Mouse (Mus musculus): ENCODE measurements around the gene Mical1. TPM values are rescaled to one million over a fixed set of nuclear protein-coding genes. Genes with fewer than 3 reads are reported as not detected.

The Mical1 gene
- 34.2 and 44.8 TPM in 2 replicates for polyA plus RNA-seq (2012; rRNA removed)

GRCm38 (mm10) chr10:41476171-41477017, at the start of gene Mical1:
Gene Mical1, plus strand, starts transcription at chr10:41476314.
- DNase-seq (ENCODE audit: low read depth) = peak; percentile 79
- TF ChIP-seq POLR2A (IDR thresholded peaks at IDR 0.05; ENCODE audit: borderline replicate concordance, extremely low read depth, insufficient read depth, insufficient read length, poor library complexity, severe bottlenecking) = no peak
- no peak for TF ChIP-seq CTCF (IDR thresholded peaks at IDR 0.05; ENCODE audit: borderline replicate concordance, extremely low read depth, insufficient read depth, insufficient read length)

- TF ChIP-seq POLR2A (IDR thresholded peaks at IDR 0.05; ENCODE audit: borderline replicate concordance, extremely low read depth, insufficient read depth, insufficient read length, poor library complexity, severe bottlenecking) (no peak), CTCF (IDR thresholded peaks at IDR 0.05; ENCODE audit: borderline replicate concordance, extremely low read depth, insufficient read depth, insufficient read length) (no peak)
- no peak for DNase-seq (ENCODE audit: low read depth)
Observed at GRCm38 (mm10) chr10:41426368-41426767, 49.7 kb upstream of the Mical1 start.

- DNase-seq (ENCODE audit: low read depth) = peak; percentile 47
- TF ChIP-seq POLR2A (IDR thresholded peaks at IDR 0.05; ENCODE audit: borderline replicate concordance, extremely low read depth, insufficient read depth, insufficient read length, poor library complexity, severe bottlenecking) = no peak
- peak; percentile 23; the same call in 1 of the 2 replicates for TF ChIP-seq CTCF (IDR thresholded peaks at IDR 0.05; ENCODE audit: borderline replicate concordance, extremely low read depth, insufficient read depth, insufficient read length)
Observed at GRCm38 (mm10) chr10:41434624-41435023, 41.5 kb upstream of the Mical1 start.

- DNase-seq (ENCODE audit: low read depth) = no peak
- no peak for TF ChIP-seq CTCF (IDR thresholded peaks at IDR 0.05; ENCODE audit: borderline replicate concordance, extremely low read depth, insufficient read depth, insufficient read length)
- no peak for TF ChIP-seq POLR2A (IDR thresholded peaks at IDR 0.05; ENCODE audit: borderline replicate concordance, extremely low read depth, insufficient read depth, insufficient read length, poor library complexity, severe bottlenecking)
Observed at GRCm38 (mm10) chr10:41435141-41435540, 41.0 kb upstream of the Mical1 start.

GRCm38 (mm10) chr10:41448216-41448615, 27.9 kb upstream of the Mical1 start:
- TF ChIP-seq POLR2A (IDR thresholded peaks at IDR 0.05; ENCODE audit: borderline replicate concordance, extremely low read depth, insufficient read depth, insufficient read length, poor library complexity, severe bottlenecking) (no peak), CTCF (IDR thresholded peaks at IDR 0.05; ENCODE audit: borderline replicate concordance, extremely low read depth, insufficient read depth, insufficient read length) (no peak)
- DNase-seq (ENCODE audit: low read depth) = no peak

GRCm38 (mm10) chr10:41449684-41450083, 26.4 kb upstream of the Mical1 start:
- DNase-seq (ENCODE audit: low read depth) = peak; percentile 60
- TF ChIP-seq CTCF (IDR thresholded peaks at IDR 0.05; ENCODE audit: borderline replicate concordance, extremely low read depth, insufficient read depth, insufficient read length) (no peak), POLR2A (IDR thresholded peaks at IDR 0.05; ENCODE audit: borderline replicate concordance, extremely low read depth, insufficient read depth, insufficient read length, poor library complexity, severe bottlenecking) (no peak)

GRCm38 (mm10) chr10:41450137-41450670, 25.9 kb upstream of the Mical1 start, which contains the start of gene Zbtb24:
Gene Zbtb24, plus strand, starts transcription at chr10:41450383.
- no peak for TF ChIP-seq CTCF (IDR thresholded peaks at IDR 0.05; ENCODE audit: borderline replicate concordance, extremely low read depth, insufficient read depth, insufficient read length)
- TF ChIP-seq POLR2A (IDR thresholded peaks at IDR 0.05; ENCODE audit: borderline replicate concordance, extremely low read depth, insufficient read depth, insufficient read length, poor library complexity, severe bottlenecking) = peak; percentile 71
- DNase-seq (ENCODE audit: low read depth) = peak; percentile 98

- no peak for TF ChIP-seq CTCF (IDR thresholded peaks at IDR 0.05; ENCODE audit: borderline replicate concordance, extremely low read depth, insufficient read depth, insufficient read length)
- no peak for DNase-seq (ENCODE audit: low read depth)
Observed at GRCm38 (mm10) chr10:41450780-41451522, 25.2 kb upstream of the Mical1 start.

- TF ChIP-seq CTCF (IDR thresholded peaks at IDR 0.05; ENCODE audit: borderline replicate concordance, extremely low read depth, insufficient read depth, insufficient read length) (no peak), POLR2A (IDR thresholded peaks at IDR 0.05; ENCODE audit: borderline replicate concordance, extremely low read depth, insufficient read depth, insufficient read length, poor library complexity, severe bottlenecking) (no peak)
- DNase-seq (ENCODE audit: low read depth) = no peak
Observed at GRCm38 (mm10) chr10:41451656-41452055, 24.5 kb upstream of the Mical1 start.

GRCm38 (mm10) chr10:41452791-41453190, 23.3 kb upstream of the Mical1 start:
- no peak for TF ChIP-seq POLR2A (IDR thresholded peaks at IDR 0.05; ENCODE audit: borderline replicate concordance, extremely low read depth, insufficient read depth, insufficient read length, poor library complexity, severe bottlenecking)
- TF ChIP-seq CTCF (IDR thresholded peaks at IDR 0.05; ENCODE audit: borderline replicate concordance, extremely low read depth, insufficient read depth, insufficient read length) = no peak
- DNase-seq (ENCODE audit: low read depth) = no peak

- TF ChIP-seq POLR2A (IDR thresholded peaks at IDR 0.05; ENCODE audit: borderline replicate concordance, extremely low read depth, insufficient read depth, insufficient read length, poor library complexity, severe bottlenecking) = no peak
- no peak for TF ChIP-seq CTCF (IDR thresholded peaks at IDR 0.05; ENCODE audit: borderline replicate concordance, extremely low read depth, insufficient read depth, insufficient read length)
- no peak for DNase-seq (ENCODE audit: low read depth)
Observed at GRCm38 (mm10) chr10:41459990-41460389, 16.1 kb upstream of the Mical1 start.
